Mouse (Mus musculus): ENCODE measurements at regions not wholly inside any gene's neighbourhood (a gene's known extent, or its start where the extent isn't known, plus 50 kb on each side); places are given as distances from the start of the nearest gene placed in this dataset.

- no peaks in the 10 kb centered on the region for H3K27me3 ChIP-seq (ENCODE audit: control insufficient read depth, insufficient read depth, low read depth, low read length)
- WGBS (ENCODE audit: insufficient replicate concordance), result 61% methylated on average over 4 of the region's 4 CpGs
- no peak overlapping the region for H3K4me2 ChIP-seq (ENCODE audit: low read depth, low read length)
- H3K4me1 ChIP-seq (ENCODE audit: control insufficient read depth, low read depth, low read length), result no peaks in the 10 kb centered on the region
- H3K9me3 ChIP-seq (replicated peaks; ENCODE audit: control insufficient read depth, low read length), result no peaks in the 10 kb centered on the region
- ATAC-seq (ENCODE audit: low read depth), result no peak
- H3K4me3 ChIP-seq (ENCODE audit: low read depth, low read length), result no peak overlapping the region
- H3K27ac ChIP-seq (ENCODE audit: low read length), result no peak overlapping the region
- no peaks in the 10 kb centered on the region for H3K36me3 ChIP-seq (ENCODE audit: control insufficient read depth, insufficient read depth)
- H3K9ac ChIP-seq (ENCODE audit: low read depth, low read length), result no peak overlapping the region
Observed at GRCm38 (mm10) chr1:69470614-69471250, 216.3 kb downstream of the Ikzf2 start.

GRCm38 (mm10) chr1:69469158-69469901 lies 217.7 kb downstream of the Ikzf2 start:
- no peak for ATAC-seq (ENCODE audit: low read depth)
- Histone ChIP-seq H3K4me3 (ENCODE audit: low read depth, low read length) (no peak overlapping the region), H3K27ac (ENCODE audit: low read length) (no peak overlapping the region), H3K4me2 (ENCODE audit: low read depth, low read length) (no peak overlapping the region), H3K4me1 (ENCODE audit: control insufficient read depth, low read depth, low read length) (no peaks in the 10 kb centered on the region), H3K36me3 (ENCODE audit: control insufficient read depth, insufficient read depth) (no peaks in the 10 kb centered on the region), H3K9ac (ENCODE audit: low read depth, low read length) (no peak overlapping the region), H3K27me3 (ENCODE audit: control insufficient read depth, insufficient read depth, low read depth, low read length) (no peaks in the 10 kb centered on the region), H3K9me3 (replicated peaks; ENCODE audit: control insufficient read depth, low read length) (no peaks in the 10 kb centered on the region)
- WGBS (ENCODE audit: insufficient replicate concordance), result 55% methylated on average over 8 of the region's 8 CpGs

- H3K4me1 ChIP-seq (ENCODE audit: control insufficient read depth, low read depth, low read length), result no peaks in the 10 kb centered on the region
- no peak overlapping the region for H3K4me3 ChIP-seq (ENCODE audit: low read depth, low read length)
- WGBS (ENCODE audit: insufficient replicate concordance), result 50% methylated on average over 5 of the region's 5 CpGs
- no peaks in the 10 kb centered on the region for H3K27me3 ChIP-seq (ENCODE audit: control insufficient read depth, insufficient read depth, low read depth, low read length)
- no peak overlapping the region for H3K9ac ChIP-seq (ENCODE audit: low read depth, low read length)
- no peaks in the 10 kb centered on the region for H3K9me3 ChIP-seq (replicated peaks; ENCODE audit: control insufficient read depth, low read length)
- no peak for ATAC-seq (ENCODE audit: low read depth)
- H3K4me2 ChIP-seq (ENCODE audit: low read depth, low read length), result no peak overlapping the region
- H3K36me3 ChIP-seq (ENCODE audit: control insufficient read depth, insufficient read depth), result no peaks in the 10 kb centered on the region
- no peak overlapping the region for H3K27ac ChIP-seq (ENCODE audit: low read length)
Observed at GRCm38 (mm10) chr1:69466534-69467275, 220.3 kb downstream of the Ikzf2 start.

- Histone ChIP-seq H3K27ac (ENCODE audit: low read length) (no peak overlapping the region), H3K4me3 (ENCODE audit: low read depth, low read length) (no peak overlapping the region), H3K4me2 (ENCODE audit: low read depth, low read length) (no peak overlapping the region), H3K36me3 (ENCODE audit: control insufficient read depth, insufficient read depth) (no peaks in the 10 kb centered on the region), H3K9me3 (replicated peaks; ENCODE audit: control insufficient read depth, low read length) (no peaks in the 10 kb centered on the region), H3K4me1 (ENCODE audit: control insufficient read depth, low read depth, low read length) (no peaks in the 10 kb centered on the region), H3K9ac (ENCODE audit: low read depth, low read length) (no peak overlapping the region), H3K27me3 (ENCODE audit: control insufficient read depth, insufficient read depth, low read depth, low read length) (no peaks in the 10 kb centered on the region)
- ATAC-seq (ENCODE audit: low read depth), result no peak
- WGBS (ENCODE audit: insufficient replicate concordance), result 77% methylated on average over 3 of the region's 3 CpGs
Observed at GRCm38 (mm10) chr1:69461191-69461590, 225.9 kb downstream of the Ikzf2 start.

GRCm38 (mm10) chr1:69459899-69460298 lies 227.1 kb downstream of the Ikzf2 start:
- no peak overlapping the region for H3K27ac ChIP-seq (ENCODE audit: low read length)
- H3K9ac ChIP-seq (ENCODE audit: low read depth, low read length), result no peak overlapping the region
- no peak overlapping the region for H3K4me3 ChIP-seq (ENCODE audit: low read depth, low read length)
- no peaks in the 10 kb centered on the region for H3K36me3 ChIP-seq (ENCODE audit: control insufficient read depth, insufficient read depth)
- no peak overlapping the region for H3K4me2 ChIP-seq (ENCODE audit: low read depth, low read length)
- no peaks in the 10 kb centered on the region for H3K9me3 ChIP-seq (replicated peaks; ENCODE audit: control insufficient read depth, low read length)
- no peak for ATAC-seq (ENCODE audit: low read depth)
- H3K4me1 ChIP-seq (ENCODE audit: control insufficient read depth, low read depth, low read length), result no peaks in the 10 kb centered on the region
- H3K27me3 ChIP-seq (ENCODE audit: control insufficient read depth, insufficient read depth, low read depth, low read length), result no peaks in the 10 kb centered on the region

- Histone ChIP-seq H3K4me1 (ENCODE audit: control insufficient read depth, low read depth, low read length) (no peaks in the 10 kb centered on the region), H3K4me2 (ENCODE audit: low read depth, low read length) (no peak overlapping the region), H3K9me3 (replicated peaks; ENCODE audit: control insufficient read depth, low read length) (no peaks in the 10 kb centered on the region), H3K4me3 (ENCODE audit: low read depth, low read length) (no peak overlapping the region), H3K9ac (ENCODE audit: low read depth, low read length) (no peak overlapping the region), H3K27me3 (ENCODE audit: control insufficient read depth, insufficient read depth, low read depth, low read length) (no peaks in the 10 kb centered on the region), H3K36me3 (ENCODE audit: control insufficient read depth, insufficient read depth) (no peaks in the 10 kb centered on the region), H3K27ac (ENCODE audit: low read length) (no peak overlapping the region)
- no peak for ATAC-seq (ENCODE audit: low read depth)
Observed at GRCm38 (mm10) chr1:69457471-69457870, 229.6 kb downstream of the Ikzf2 start.

- no peak overlapping the region for H3K9ac ChIP-seq (ENCODE audit: low read depth, low read length)
- H3K9me3 ChIP-seq (replicated peaks; ENCODE audit: control insufficient read depth, low read length), result no peaks in the 10 kb centered on the region
- H3K36me3 ChIP-seq (ENCODE audit: control insufficient read depth, insufficient read depth), result no peaks in the 10 kb centered on the region
- H3K27me3 ChIP-seq (ENCODE audit: control insufficient read depth, insufficient read depth, low read depth, low read length), result no peaks in the 10 kb centered on the region
- ATAC-seq (ENCODE audit: low read depth), result no peak
- 47% methylated on average over 3 of the region's 3 CpGs for WGBS (ENCODE audit: insufficient replicate concordance)
- H3K4me1 ChIP-seq (ENCODE audit: control insufficient read depth, low read depth, low read length), result no peaks in the 10 kb centered on the region
- no peak overlapping the region for H3K4me2 ChIP-seq (ENCODE audit: low read depth, low read length)
- no peak overlapping the region for H3K27ac ChIP-seq (ENCODE audit: low read length)
- H3K4me3 ChIP-seq (ENCODE audit: low read depth, low read length), result no peak overlapping the region
Observed at GRCm38 (mm10) chr1:69453991-69454390, 233.1 kb downstream of the Ikzf2 start.

- H3K4me2 ChIP-seq (ENCODE audit: low read depth, low read length), result no peak overlapping the region
- H3K27ac ChIP-seq (ENCODE audit: low read length), result no peak overlapping the region
- no peak overlapping the region for H3K9ac ChIP-seq (ENCODE audit: low read depth, low read length)
- no peak for ATAC-seq (ENCODE audit: low read depth)
- H3K4me3 ChIP-seq (ENCODE audit: low read depth, low read length), result no peak overlapping the region
- no peaks in the 10 kb centered on the region for H3K36me3 ChIP-seq (ENCODE audit: control insufficient read depth, insufficient read depth)
- no peaks in the 10 kb centered on the region for H3K27me3 ChIP-seq (ENCODE audit: control insufficient read depth, insufficient read depth, low read depth, low read length)
- no peaks in the 10 kb centered on the region for H3K4me1 ChIP-seq (ENCODE audit: control insufficient read depth, low read depth, low read length)
- H3K9me3 ChIP-seq (replicated peaks; ENCODE audit: control insufficient read depth, low read length), result no peaks in the 10 kb centered on the region
Observed at GRCm38 (mm10) chr1:69452910-69453309, 234.1 kb downstream of the Ikzf2 start.

GRCm38 (mm10) chr1:69450455-69450854 lies 236.6 kb downstream of the Ikzf2 start:
- H3K36me3 ChIP-seq (ENCODE audit: control insufficient read depth, insufficient read depth), result no peaks in the 10 kb centered on the region
- no peaks in the 10 kb centered on the region for H3K9me3 ChIP-seq (replicated peaks; ENCODE audit: control insufficient read depth, low read length)
- H3K27ac ChIP-seq (ENCODE audit: low read length), result no peak overlapping the region
- no peak overlapping the region for H3K4me2 ChIP-seq (ENCODE audit: low read depth, low read length)
- H3K27me3 ChIP-seq (ENCODE audit: control insufficient read depth, insufficient read depth, low read depth, low read length), result no peaks in the 10 kb centered on the region
- no peak overlapping the region for H3K9ac ChIP-seq (ENCODE audit: low read depth, low read length)
- H3K4me3 ChIP-seq (ENCODE audit: low read depth, low read length), result no peak overlapping the region
- ATAC-seq (ENCODE audit: low read depth), result no peak
- 30% methylated on average over 2 of the region's 2 CpGs for WGBS (ENCODE audit: insufficient replicate concordance)
- H3K4me1 ChIP-seq (ENCODE audit: control insufficient read depth, low read depth, low read length), result no peaks in the 10 kb centered on the region
